Mouse (Mus musculus): ENCODE measurements around the gene Ccr10. TPM values are rescaled to one million over a fixed set of nuclear protein-coding genes. Genes with fewer than 3 reads are reported as not detected.

Ccr10 gene
- polyA plus RNA-seq, 1 experiment from 2014 or later = not detected

- peak; percentile 47 for ATAC-seq (ENCODE audit: low FRiP score)
- peaks cover 17% of the 10 kb centered on the region for H3K4me1 ChIP-seq (ENCODE audit: control insufficient read depth, insufficient read depth, low read length)
- WGBS = 45% methylated on average over 8 of the region's 8 CpGs
These were observed 15.1 kb upstream of the Ccr10 start for GRCm38 (mm10) chr11:101190181-101190912.

GRCm38 (mm10) chr11:101189495-101190180, 14.4 kb upstream of the Ccr10 start:
- Histone ChIP-seq H3K9ac (ENCODE audit: low read length) (0 out of 2 replicates have a peak overlapping the region, but pooled peaks have one; percentile 12), H3K27me3 (ENCODE audit: control insufficient read depth, insufficient read depth, low read length) (no peaks in the 10 kb centered on the region), H3K4me3 (ENCODE audit: low read depth, low read length) (no peak overlapping the region), H3K4me2 (no peak overlapping the region), H3K9me3 (ENCODE audit: control insufficient read depth, low read length) (no peaks in the 10 kb centered on the region), H3K36me3 (ENCODE audit: control insufficient read depth, insufficient read depth, low read length) (no peaks in the 10 kb centered on the region), H3K4me1 (ENCODE audit: control insufficient read depth, insufficient read depth, low read length) (peaks cover 17% of the 10 kb centered on the region), H3K27ac (ENCODE audit: low read depth, low read length) (peak overlapping the region; percentile 86)
- peak; percentile 86 for ATAC-seq (ENCODE audit: low FRiP score)
- 13% methylated on average over 6 of the region's 6 CpGs for WGBS
- peak; percentile 83 for DNase-seq (ENCODE audit: low spot score, missing footprints)

More at GRCm38 (mm10) chr11:101190181-101190912, 15.1 kb upstream of the Ccr10 start:
- Histone ChIP-seq H3K36me3 (ENCODE audit: control insufficient read depth, insufficient read depth, low read length) (no peaks in the 10 kb centered on the region), H3K4me2 (no peak overlapping the region), H3K27me3 (ENCODE audit: control insufficient read depth, insufficient read depth, low read length) (no peaks in the 10 kb centered on the region), H3K27ac (ENCODE audit: low read depth, low read length) (peak overlapping the region; percentile 86), H3K4me3 (ENCODE audit: low read depth, low read length) (no peak overlapping the region), H3K9me3 (ENCODE audit: control insufficient read depth, low read length) (no peaks in the 10 kb centered on the region), H3K9ac (ENCODE audit: low read length) (0 out of 2 replicates have a peak overlapping the region, but pooled peaks have one; percentile 12)
- peak; percentile 85 for DNase-seq (ENCODE audit: low spot score, missing footprints)

GRCm38 (mm10) chr11:101188166-101188805, 13.0 kb upstream of the Ccr10 start:
- no peak for ATAC-seq (ENCODE audit: low FRiP score)
- Histone ChIP-seq H3K27ac (ENCODE audit: low read depth, low read length) (no peak overlapping the region), H3K4me2 (no peak overlapping the region), H3K27me3 (ENCODE audit: control insufficient read depth, insufficient read depth, low read length) (no peaks in the 10 kb centered on the region), H3K9ac (ENCODE audit: low read length) (no peak overlapping the region), H3K9me3 (ENCODE audit: control insufficient read depth, low read length) (no peaks in the 10 kb centered on the region), H3K36me3 (ENCODE audit: control insufficient read depth, insufficient read depth, low read length) (no peaks in the 10 kb centered on the region), H3K4me3 (ENCODE audit: low read depth, low read length) (no peak overlapping the region), H3K4me1 (ENCODE audit: control insufficient read depth, insufficient read depth, low read length) (peaks cover 17% of the 10 kb centered on the region)
- 82% methylated on average over 11 of the region's 11 CpGs for WGBS
- peak; percentile 75 for DNase-seq (ENCODE audit: low spot score, missing footprints)

- peaks cover 17% of the 10 kb centered on the region for H3K4me1 ChIP-seq (ENCODE audit: control insufficient read depth, insufficient read depth, low read length)
These were observed 12.3 kb upstream of the Ccr10 start for GRCm38 (mm10) chr11:101187541-101187940.

GRCm38 (mm10) chr11:101186526-101187247, 11.4 kb upstream of the Ccr10 start:
- no peak overlapping the region for H3K27ac ChIP-seq (ENCODE audit: low read depth, low read length)
- no peak overlapping the region for H3K4me3 ChIP-seq (ENCODE audit: low read depth, low read length)
- no peaks in the 10 kb centered on the region for H3K9me3 ChIP-seq (ENCODE audit: control insufficient read depth, low read length)
- H3K9ac ChIP-seq (ENCODE audit: low read length) = no peak overlapping the region
- peak; percentile 17 for DNase-seq (ENCODE audit: low spot score, missing footprints)
- peaks cover 17% of the 10 kb centered on the region for H3K4me1 ChIP-seq (ENCODE audit: control insufficient read depth, insufficient read depth, low read length)
- no peak for ATAC-seq (ENCODE audit: low FRiP score)
- H3K27me3 ChIP-seq (ENCODE audit: control insufficient read depth, insufficient read depth, low read length) = no peaks in the 10 kb centered on the region
- no peaks in the 10 kb centered on the region for H3K36me3 ChIP-seq (ENCODE audit: control insufficient read depth, insufficient read depth, low read length)
- no peak overlapping the region for H3K4me2 ChIP-seq
- WGBS = 85% methylated on average over 27 of the region's 27 CpGs

More at GRCm38 (mm10) chr11:101187541-101187940, 12.3 kb upstream of the Ccr10 start:
- Histone ChIP-seq H3K9me3 (ENCODE audit: control insufficient read depth, low read length) (no peaks in the 10 kb centered on the region), H3K27me3 (ENCODE audit: control insufficient read depth, insufficient read depth, low read length) (no peaks in the 10 kb centered on the region), H3K9ac (ENCODE audit: low read length) (no peak overlapping the region), H3K4me2 (no peak overlapping the region), H3K4me3 (ENCODE audit: low read depth, low read length) (no peak overlapping the region), H3K36me3 (ENCODE audit: control insufficient read depth, insufficient read depth, low read length) (no peaks in the 10 kb centered on the region), H3K27ac (ENCODE audit: low read depth, low read length) (no peak overlapping the region)
- WGBS = 89% methylated on average over 5 of the region's 5 CpGs
- DNase-seq (ENCODE audit: low spot score, missing footprints) (peak; percentile 54), ATAC-seq (ENCODE audit: low FRiP score) (no peak)

DNA sequence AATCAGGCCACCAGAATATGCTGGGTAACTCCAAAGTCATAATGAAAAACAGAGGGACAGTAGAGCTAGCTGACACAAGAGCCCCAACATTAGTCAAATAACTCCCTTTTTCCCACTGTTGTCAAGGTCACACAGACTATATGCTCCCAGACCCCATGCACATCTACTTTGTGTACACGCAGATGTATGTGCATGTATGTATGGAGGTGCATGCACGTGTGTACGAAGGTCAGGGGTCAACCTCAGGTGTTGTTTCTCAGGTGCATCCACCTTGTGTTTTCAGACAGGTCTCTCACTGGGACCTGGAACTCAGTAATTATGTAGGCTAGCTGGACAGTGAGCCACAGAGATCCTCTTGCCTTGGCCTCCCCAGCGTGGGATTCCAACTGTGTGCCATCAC, 10.2 kb upstream of the Ccr10 start:
- Histone ChIP-seq H3K9me3 (ENCODE audit: control insufficient read depth, low read length) (no peaks in the 10 kb centered on the region), H3K27ac (ENCODE audit: low read depth, low read length) (no peak overlapping the region), H3K27me3 (ENCODE audit: control insufficient read depth, insufficient read depth, low read length) (no peaks in the 10 kb centered on the region), H3K4me2 (no peak overlapping the region), H3K9ac (ENCODE audit: low read length) (no peak overlapping the region), H3K4me3 (ENCODE audit: low read depth, low read length) (no peak overlapping the region), H3K36me3 (ENCODE audit: control insufficient read depth, insufficient read depth, low read length) (no peaks in the 10 kb centered on the region), H3K4me1 (ENCODE audit: control insufficient read depth, insufficient read depth, low read length) (peaks cover 10% of the 10 kb centered on the region)
- peak; percentile 37 for DNase-seq (ENCODE audit: low spot score, missing footprints)
- no peak for ATAC-seq (ENCODE audit: low FRiP score)
- 89% methylated on average over 4 of the region's 4 CpGs for WGBS

GRCm38 (mm10) chr11:101184984-101185383, 9.7 kb upstream of the Ccr10 start:
- ATAC-seq (ENCODE audit: low FRiP score) (no peak), DNase-seq (ENCODE audit: low spot score, missing footprints) (peak; percentile 54)
- H3K27me3 ChIP-seq (ENCODE audit: control insufficient read depth, insufficient read depth, low read length) = no peaks in the 10 kb centered on the region
- peaks cover 6% of the 10 kb centered on the region for H3K4me1 ChIP-seq (ENCODE audit: control insufficient read depth, insufficient read depth, low read length)
- H3K4me2 ChIP-seq = no peak overlapping the region
- H3K9ac ChIP-seq (ENCODE audit: low read length) = no peak overlapping the region
- no peak overlapping the region for H3K4me3 ChIP-seq (ENCODE audit: low read depth, low read length)
- no peak overlapping the region for H3K27ac ChIP-seq (ENCODE audit: low read depth, low read length)
- H3K36me3 ChIP-seq (ENCODE audit: control insufficient read depth, insufficient read depth, low read length) = no peaks in the 10 kb centered on the region
- no peaks in the 10 kb centered on the region for H3K9me3 ChIP-seq (ENCODE audit: control insufficient read depth, low read length)
- WGBS = 85% methylated on average over 12 of the region's 12 CpGs

DNA sequence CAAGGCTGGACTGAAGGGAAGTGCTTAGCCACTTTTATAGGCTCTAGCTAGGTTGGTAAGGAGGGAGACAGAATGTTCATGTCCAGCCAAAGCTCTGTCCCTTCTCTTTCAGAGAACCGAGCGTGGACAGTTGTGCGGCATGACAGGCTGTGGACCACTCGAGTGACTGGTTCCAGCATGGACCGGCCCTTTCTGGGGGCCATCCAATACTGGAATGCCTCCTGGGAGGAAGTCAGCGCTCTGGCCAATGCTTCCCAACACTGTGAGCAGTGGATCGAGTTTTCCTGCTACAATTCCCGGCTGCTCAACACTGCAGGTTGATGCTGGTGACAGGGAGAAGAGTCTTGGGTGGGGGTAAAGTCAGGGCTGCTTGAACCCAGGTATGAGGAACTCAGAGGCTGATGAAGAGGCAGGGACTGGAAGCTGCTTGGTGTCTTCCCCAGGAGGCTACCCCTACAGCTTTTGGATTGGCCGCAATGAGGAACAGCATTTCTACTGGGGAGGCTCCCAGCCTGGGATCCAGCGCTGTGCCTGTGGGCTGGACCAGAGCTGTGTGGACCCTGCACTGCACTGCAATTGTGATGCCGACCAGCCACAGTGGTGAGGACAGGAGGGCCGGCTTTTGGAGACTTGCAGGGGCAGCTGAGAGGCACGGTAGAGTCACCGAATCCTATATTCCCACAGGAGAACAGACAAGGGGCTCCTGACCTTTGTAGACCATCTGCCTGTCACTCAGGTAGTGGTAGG, 7.7 kb upstream of the Ccr10 start:
- Histone ChIP-seq H3K4me3 (ENCODE audit: low read depth, low read length) (no peak overlapping the region), H3K27ac (ENCODE audit: low read depth, low read length) (no peak overlapping the region), H3K4me2 (no peak overlapping the region), H3K9me3 (ENCODE audit: control insufficient read depth, low read length) (no peaks in the 10 kb centered on the region), H3K9ac (ENCODE audit: low read length) (no peak overlapping the region), H3K36me3 (ENCODE audit: control insufficient read depth, insufficient read depth, low read length) (no peaks in the 10 kb centered on the region), H3K27me3 (ENCODE audit: control insufficient read depth, insufficient read depth, low read length) (peaks cover 11% of the 10 kb centered on the region), H3K4me1 (ENCODE audit: control insufficient read depth, insufficient read depth, low read length) (no peaks in the 10 kb centered on the region)
- 75% methylated on average over 14 of the region's 14 CpGs for WGBS
- ATAC-seq (ENCODE audit: low FRiP score) (no peak), DNase-seq (ENCODE audit: low spot score, missing footprints) (peak; percentile 51)
